Mouse (Mus musculus): ENCODE measurements around the gene Zbtb45. TPM values are rescaled to one million over a fixed set of nuclear protein-coding genes. Genes with fewer than 3 reads are reported as not detected.

Zbtb45 gene
- polyA plus RNA-seq (2015; fragmentation: Nextera tagmentation; extraction: Ambion mirVana), result 20.7 and 21.2 TPM in 2 replicates

GRCm38 (mm10) chr7:13010005-13010908 is at the start of gene Zbtb45:
Gene Zbtb45 (minus strand): TSS chr7:13010034.
- 0 out of 2 replicates have a peak, but pooled peaks cover 16% of the 10 kb centered on the region for H3K4me1 ChIP-seq (replicated peaks)
- WGBS, result 12% methylated on average over 26 of the region's 26 CpGs
- 0 out of 2 replicates have a peak, but pooled peaks have one; percentile 6 for ATAC-seq
- H3K27me3 ChIP-seq (replicated peaks), result no peaks in the 10 kb centered on the region
- H3K9me3 ChIP-seq, result no peaks in the 10 kb centered on the region
- peak within 1 kb of the TSS; percentile 95 for H3K9ac ChIP-seq
- peaks cover 16% of the 10 kb centered on the region for H3K36me3 ChIP-seq
- H3K4me2 ChIP-seq (replicated peaks), result peak within 1 kb of the TSS; percentile 69
- H3K27ac ChIP-seq, result peak within 1 kb of the TSS; percentile 98
- H3K4me3 ChIP-seq (replicated peaks), result peak within 1 kb of the TSS; percentile 80

- Histone ChIP-seq H3K4me1 (replicated peaks) (no peaks in the 10 kb centered on the region), H3K9me3 (no peaks in the 10 kb centered on the region), H3K4me2 (replicated peaks) (no peak overlapping the region), H3K27ac (no peak overlapping the region), H3K27me3 (replicated peaks) (no peaks in the 10 kb centered on the region), H3K36me3 (no peaks in the 10 kb centered on the region), H3K9ac (no peak overlapping the region), H3K4me3 (replicated peaks) (no peak overlapping the region)
- WGBS, result 90% methylated on average over 9 of the region's 9 CpGs
- ATAC-seq, result no peak
Measured at GRCm38 (mm10) chr7:13059536-13059935, 49.7 kb upstream of the Zbtb45 start.

- H3K36me3 ChIP-seq, result no peaks in the 10 kb centered on the region
- H3K4me1 ChIP-seq (replicated peaks), result 0 out of 2 replicates have a peak, but pooled peaks cover 5% of the 10 kb centered on the region
- H3K4me2 ChIP-seq (replicated peaks), result no peak overlapping the region
- no peak overlapping the region for H3K27ac ChIP-seq
- ATAC-seq, result no peak
- H3K4me3 ChIP-seq (replicated peaks), result no peak overlapping the region
- no peak overlapping the region for H3K9ac ChIP-seq
- H3K27me3 ChIP-seq (replicated peaks), result no peaks in the 10 kb centered on the region
- no peaks in the 10 kb centered on the region for H3K9me3 ChIP-seq
- WGBS, result 61% methylated on average over 8 of the region's 8 CpGs
Measured at GRCm38 (mm10) chr7:13056913-13057700, 47.3 kb upstream of the Zbtb45 start.

GRCm38 (mm10) chr7:13054287-13055010 is 44.6 kb upstream of the Zbtb45 start, which contains the start of gene Mzf1:
Gene Mzf1 (minus strand): TSS chr7:13054764.
- H3K4me2 ChIP-seq (replicated peaks), result peak within 1 kb of the TSS; percentile 72
- H3K9ac ChIP-seq, result peak within 1 kb of the TSS; percentile 58
- peak within 1 kb of the TSS; percentile 61 for H3K4me3 ChIP-seq (replicated peaks)
- no peaks in the 10 kb centered on the region for H3K36me3 ChIP-seq
- H3K27ac ChIP-seq, result peak within 1 kb of the TSS; percentile 81
- 0 out of 2 replicates have a peak, but pooled peaks cover 5% of the 10 kb centered on the region for H3K4me1 ChIP-seq (replicated peaks)
- no peaks in the 10 kb centered on the region for H3K27me3 ChIP-seq (replicated peaks)
- under 1% methylated on average over 41 of the region's 41 CpGs for WGBS
- ATAC-seq, result peak; percentile 95
- H3K9me3 ChIP-seq, result no peaks in the 10 kb centered on the region

GRCm38 (mm10) chr7:13053961-13054286 is 44.1 kb upstream of the Zbtb45 start:
- ATAC-seq, result no peak
- Histone ChIP-seq H3K9ac (peak overlapping the region; percentile 58), H3K4me1 (replicated peaks) (0 out of 2 replicates have a peak, but pooled peaks cover 5% of the 10 kb centered on the region), H3K4me3 (replicated peaks) (peak overlapping the region; percentile 61), H3K4me2 (replicated peaks) (peak overlapping the region; percentile 72), H3K27ac (peak overlapping the region; percentile 81), H3K36me3 (no peaks in the 10 kb centered on the region), H3K27me3 (replicated peaks) (no peaks in the 10 kb centered on the region), H3K9me3 (no peaks in the 10 kb centered on the region)
- WGBS, result 2% methylated on average over 15 of the region's 15 CpGs

- H3K27me3 ChIP-seq (replicated peaks), result no peaks in the 10 kb centered on the region
- no peak for ATAC-seq
- 93% methylated on average over 2 of the region's 2 CpGs for WGBS
- no peak overlapping the region for H3K9ac ChIP-seq
- 0 out of 2 replicates have a peak, but pooled peaks cover 5% of the 10 kb centered on the region for H3K4me1 ChIP-seq (replicated peaks)
- peak overlapping the region; percentile 61 for H3K4me3 ChIP-seq (replicated peaks)
- no peak overlapping the region for H3K27ac ChIP-seq
- peak overlapping the region; percentile 72 for H3K4me2 ChIP-seq (replicated peaks)
- no peaks in the 10 kb centered on the region for H3K9me3 ChIP-seq
- H3K36me3 ChIP-seq, result no peaks in the 10 kb centered on the region
Measured at GRCm38 (mm10) chr7:13053501-13053900, 43.7 kb upstream of the Zbtb45 start.

GRCm38 (mm10) chr7:13053001-13053400 is 43.2 kb upstream of the Zbtb45 start:
- no peak for ATAC-seq
- H3K27me3 ChIP-seq (replicated peaks), result no peaks in the 10 kb centered on the region
- no peak overlapping the region for H3K9ac ChIP-seq
- no peak overlapping the region for H3K4me3 ChIP-seq (replicated peaks)
- 90% methylated on average over 13 of the region's 13 CpGs for WGBS
- no peak overlapping the region for H3K27ac ChIP-seq
- H3K4me2 ChIP-seq (replicated peaks), result no peak overlapping the region
- no peaks in the 10 kb centered on the region for H3K36me3 ChIP-seq
- 0 out of 2 replicates have a peak, but pooled peaks cover 5% of the 10 kb centered on the region for H3K4me1 ChIP-seq (replicated peaks)
- no peaks in the 10 kb centered on the region for H3K9me3 ChIP-seq

- ATAC-seq, result peak; percentile 64
Measured at GRCm38 (mm10) chr7:13046084-13046483, 36.2 kb upstream of the Zbtb45 start.

GRCm38 (mm10) chr7:13044254-13044625 is 34.4 kb upstream of the Zbtb45 start:
- Histone ChIP-seq H3K36me3 (no peaks in the 10 kb centered on the region), H3K4me2 (replicated peaks) (peak overlapping the region; percentile 99), H3K4me1 (replicated peaks) (peaks cover 12% of the 10 kb centered on the region), H3K9ac (peak overlapping the region; percentile 55), H3K27me3 (replicated peaks) (peaks cover 33% of the 10 kb centered on the region), H3K4me3 (replicated peaks) (peak overlapping the region; percentile 50), H3K27ac (no peak overlapping the region), H3K9me3 (no peaks in the 10 kb centered on the region)
- ATAC-seq, result 0 out of 2 replicates have a peak, but pooled peaks have one; percentile 11
- WGBS, result 5% methylated on average over 23 of the region's 23 CpGs

More at GRCm38 (mm10) chr7:13046084-13046483, 36.2 kb upstream of the Zbtb45 start:
- H3K27me3 ChIP-seq (replicated peaks), result peaks cover 33% of the 10 kb centered on the region
- no peak overlapping the region for H3K4me3 ChIP-seq (replicated peaks)
- H3K9ac ChIP-seq, result no peak overlapping the region
- 2% methylated on average over 2 of the region's 2 CpGs for WGBS
- H3K9me3 ChIP-seq, result no peaks in the 10 kb centered on the region
- H3K27ac ChIP-seq, result no peak overlapping the region
- no peaks in the 10 kb centered on the region for H3K36me3 ChIP-seq
- H3K4me2 ChIP-seq (replicated peaks), result no peak overlapping the region
- H3K4me1 ChIP-seq (replicated peaks), result peaks cover 12% of the 10 kb centered on the region

GRCm38 (mm10) chr7:13043445-13044253 is 33.8 kb upstream of the Zbtb45 start:
- Histone ChIP-seq H3K4me3 (replicated peaks) (peak overlapping the region; percentile 50), H3K27me3 (replicated peaks) (peaks cover 33% of the 10 kb centered on the region), H3K4me1 (replicated peaks) (peaks cover 15% of the 10 kb centered on the region), H3K36me3 (no peaks in the 10 kb centered on the region), H3K27ac (no peak overlapping the region), H3K9ac (peak overlapping the region; percentile 55), H3K4me2 (replicated peaks) (peak overlapping the region; percentile 99), H3K9me3 (no peaks in the 10 kb centered on the region)
- WGBS, result 5% methylated on average over 88 of the region's 88 CpGs
- ATAC-seq, result peak; percentile 45

GRCm38 (mm10) chr7:13043120-13043444 is 33.2 kb upstream of the Zbtb45 start:
- H3K27ac ChIP-seq, result no peak overlapping the region
- no peaks in the 10 kb centered on the region for H3K9me3 ChIP-seq
- H3K4me3 ChIP-seq (replicated peaks), result peak overlapping the region; percentile 50
- no peaks in the 10 kb centered on the region for H3K36me3 ChIP-seq
- 41% methylated on average over 16 of the region's 16 CpGs for WGBS
- H3K27me3 ChIP-seq (replicated peaks), result peaks cover 33% of the 10 kb centered on the region
- H3K9ac ChIP-seq, result peak overlapping the region; percentile 55; the same call in 1 of the 2 replicates
- no peak for ATAC-seq
- peak overlapping the region; percentile 99 for H3K4me2 ChIP-seq (replicated peaks)
- H3K4me1 ChIP-seq (replicated peaks), result peaks cover 15% of the 10 kb centered on the region
